In genomic region chr4:58034663-58035062, GRCm38 (mm10) we compare ENCODE assay signal across 9 mouse cellular contexts. TPM values are rescaled to one million over a fixed set of nuclear protein-coding genes. Genes with fewer than 3 reads are reported as not detected.
DNase-seq lines count a peak whose midpoint lies in the region; ATAC-seq and TF ChIP-seq lines count a peak whose summit lies in the region.
"Had no signal": no experiment of that assay in that cellular context is flagged by ENCODE, and none has a peak within 500 bp of the region (broad histone marks: within the 10 kb centered on the region; RNA-seq: fewer than 3 reads in every experiment).

No protein-coding gene starts in this region.

- H3K4me1 ChIP-seq in heart, embryonic 16.5 days (ENCODE audit: control insufficient read depth, insufficient read depth, low read length), result no peaks in the 10 kb centered on the region
- H3K4me1 ChIP-seq in CH12.LX (ENCODE audit: control insufficient read depth in 1 of 2, insufficient read depth in 2 of 2), result peaks cover 2 to 4% of the 10 kb centered on the region in 2 experiments; a peak in 2 of 4 replicates
- H3K4me1 ChIP-seq in forebrain, embryonic 16.5 days (replicated peaks; ENCODE audit: control insufficient read depth, insufficient read depth, low read length), result no peaks in the 10 kb centered on the region; the same call in 1 of the 2 replicates
- no peaks in the 10 kb centered on the region for H3K4me1 ChIP-seq in limb, embryonic 15.5 days

- peak overlapping the region; percentile 39 for H3K4me2 ChIP-seq in heart, embryonic 16.5 days (ENCODE audit: low read depth, low read length)
- peak overlapping the region; percentile 67 for H3K4me2 ChIP-seq in CH12.LX (ENCODE audit: insufficient read depth, low read depth, poor library complexity, severe bottlenecking)
- H3K4me2 ChIP-seq in forebrain, embryonic 16.5 days (ENCODE audit: low read length), result peak overlapping the region; percentile 31
- peak overlapping the region; percentile 34 for H3K4me2 ChIP-seq in limb, embryonic 15.5 days

- H3K9ac ChIP-seq in heart, embryonic 16.5 days (ENCODE audit: low read length), result no peak overlapping the region
- no peak overlapping the region for H3K9ac ChIP-seq in CH12.LX (ENCODE audit: insufficient read depth, low read depth)
- H3K9ac ChIP-seq in forebrain, embryonic 16.5 days (replicated peaks; ENCODE audit: low read depth, low read length), result no peak overlapping the region
- H3K9ac ChIP-seq in limb, embryonic 15.5 days, result no peak overlapping the region

- no peak for TF ChIP-seq CTCF in CH12.LX (conservative IDR thresholded peaks at IDR 0.05 in 1 of 2, IDR thresholded peaks at IDR 0.05 in 1 of 2; ENCODE audit: low read depth in 2 of 2, low read length in 2 of 2)

- ATAC-seq in heart, embryonic 16.5 days (replicated peaks; ENCODE audit: extremely low read depth, insufficient read depth, low FRiP score), result no peak
- no peak for ATAC-seq in forebrain, embryonic 16.5 days
- no peak for ATAC-seq in limb, embryonic 15.5 days (ENCODE audit: insufficient number of reproducible peaks, low FRiP score, low TSS enrichment, low read depth)

- H3K27ac ChIP-seq in heart, embryonic 16.5 days (ENCODE audit: low read length), result no peak overlapping the region
- no peak overlapping the region for H3K27ac ChIP-seq in CH12.LX (ENCODE audit: insufficient read depth, low read depth)
- H3K27ac ChIP-seq in forebrain, embryonic 16.5 days (ENCODE audit: low read length), result no peak overlapping the region
- no peak overlapping the region for H3K27ac ChIP-seq in limb, embryonic 15.5 days

- in situ Hi-C loops in CH12.LX (cut with MboI; ENCODE audit: low pct_ligation_motif_present, low pct_unique_long_range_greater_than_20kb, low sequenced_read_pairs), result no loop called here

- TF ChIP-seq POLR2A in CH12.LX (IDR thresholded peaks at IDR 0.05; ENCODE audit: low read depth, low read length), result no peak

- dilution Hi-C loops in CH12.LX (cut with MboI; ENCODE audit: extremely low pct_ligation_motif_present, extremely low pct_unique_long_range_greater_than_20kb, low sequenced_read_pairs), result no loop called here

- no peaks in the 10 kb centered on the region for H3K79me2 ChIP-seq in CH12.LX (replicated peaks; ENCODE audit: control insufficient read depth, extremely low read depth, insufficient read depth, poor library complexity, severe bottlenecking)

- 40% methylated on average over 13 of the region's 13 CpGs for WGBS in heart, embryonic 16.5 days
- 45% methylated on average over 13 of the region's 13 CpGs for WGBS in forebrain, embryonic 16.5 days
- 42% methylated on average over 13 of the region's 13 CpGs for WGBS in limb, embryonic 15.5 days

- no peaks in the 10 kb centered on the region for H3K9me3 ChIP-seq in heart, embryonic 16.5 days (replicated peaks; ENCODE audit: control insufficient read depth, low read length)
- H3K9me3 ChIP-seq in CH12.LX (replicated peaks; ENCODE audit: low read length), result peaks cover 5% of the 10 kb centered on the region
- H3K9me3 ChIP-seq in forebrain, embryonic 16.5 days (ENCODE audit: control insufficient read depth, low read length), result no peaks in the 10 kb centered on the region
- H3K9me3 ChIP-seq in limb, embryonic 15.5 days, result no peaks in the 10 kb centered on the region

- H3K4me3 ChIP-seq in heart, embryonic 16.5 days (ENCODE audit: low read length), result peak overlapping the region; percentile 13
- no peak overlapping the region for H3K4me3 ChIP-seq in CH12.LX (replicated peaks in 1 of 3; ENCODE audit: low read depth in 2 of 3, low read length in 2 of 3, poor library complexity in 1 of 3)
- H3K4me3 ChIP-seq in forebrain, embryonic 16.5 days (replicated peaks; ENCODE audit: low read length), result 0 out of 2 replicates have a peak overlapping the region, but pooled peaks have one; percentile 8
- peak overlapping the region; percentile 19 for H3K4me3 ChIP-seq in limb, embryonic 15.5 days

- DNase-seq in heart, adult 9 months (ENCODE audit: low spot score in 2 of 2), result no peak
- DNase-seq in CH12.LX (ENCODE audit: extremely low read depth), result no peak
- no peak for DNase-seq in adrenal gland, adult 2 months
- DNase-seq in urinary bladder, adult 2 months (ENCODE audit: low spot score), result no peak
- DNase-seq in layer of hippocampus, adult 8-10 months (ENCODE audit: low spot score in 2 of 2), result no peak

- TF ChIP-seq RAD21 in CH12.LX (IDR thresholded peaks at IDR 0.05; ENCODE audit: low read depth, low read length), result no peak

- no peaks in the 10 kb centered on the region for H3K27me3 ChIP-seq in heart, embryonic 16.5 days (ENCODE audit: control insufficient read depth, insufficient read depth, low read length)
- H3K27me3 ChIP-seq in CH12.LX (replicated peaks), result no peaks in the 10 kb centered on the region
- no peaks in the 10 kb centered on the region for H3K27me3 ChIP-seq in forebrain, embryonic 16.5 days (replicated peaks; ENCODE audit: control insufficient read depth, insufficient read depth, low read length)
- H3K27me3 ChIP-seq in limb, embryonic 15.5 days, result no peaks in the 10 kb centered on the region

- H3K36me3 ChIP-seq in heart, embryonic 16.5 days (ENCODE audit: control insufficient read depth, insufficient read depth), result no peaks in the 10 kb centered on the region
- H3K36me3 ChIP-seq in CH12.LX (replicated peaks in 1 of 2; ENCODE audit: control insufficient read depth in 1 of 2, insufficient read depth in 1 of 2, low read length in 1 of 2), result no peaks in the 10 kb centered on the region
- no peaks in the 10 kb centered on the region for H3K36me3 ChIP-seq in forebrain, embryonic 16.5 days (ENCODE audit: control insufficient read depth, insufficient read depth)
- H3K36me3 ChIP-seq in limb, embryonic 15.5 days, result no peaks in the 10 kb centered on the region

- no peak for TF ChIP-seq EP300 in CH12.LX (IDR thresholded peaks at IDR 0.05; ENCODE audit: low read length)

TF ChIP-seq in CH12.LX, 34 proteins besides CTCF, POLR2A, EP300 and RAD21:
- TF ChIP-seq PAX5 (IDR thresholded peaks at IDR 0.05; ENCODE audit: low read length) (no peak), POLR2AphosphoS2 (IDR thresholded peaks at IDR 0.05; ENCODE audit: low read depth, low read length) (no peak), TCF12 (IDR thresholded peaks at IDR 0.05; ENCODE audit: low read depth, low read length) (no peak), SIN3A (IDR thresholded peaks at IDR 0.05; ENCODE audit: low read length) (no peak), MAX (IDR thresholded peaks at IDR 0.05; ENCODE audit: low read length) (no peak), KAT2A (IDR thresholded peaks at IDR 0.05; ENCODE audit: insufficient replicate concordance, low read length) (no peak), USF2 (conservative IDR thresholded peaks at IDR 0.05; ENCODE audit: low read depth, low read length) (no peak), BHLHE40 (IDR thresholded peaks at IDR 0.05; ENCODE audit: low read depth, low read length) (no peak), ETS1 (conservative IDR thresholded peaks at IDR 0.05; ENCODE audit: low read depth, low read length) (no peak), USF1 (IDR thresholded peaks at IDR 0.05; ENCODE audit: low read depth, low read length) (no peak), NELFE (IDR thresholded peaks at IDR 0.05; ENCODE audit: low read depth, low read length) (no peak), HCFC1 (IDR thresholded peaks at IDR 0.05; ENCODE audit: low read depth, low read length) (no peak), MAZ (IDR thresholded peaks at IDR 0.05; ENCODE audit: low read depth, low read length) (no peak), IRF4 (IDR thresholded peaks at IDR 0.05; ENCODE audit: low read depth, low read length) (no peak)

RNA-seq across cellular contexts. Expression of gene Txndc8, which starts 25.7 kb away (rescaled TPM):
- not detected in 2 replicates for polyA plus RNA-seq in heart, embryonic 16.5 days (2015; fragmentation: Nextera tagmentation; extraction: Ambion mirVana)
- total RNA-seq in CH12.LX (2012; rRNA removed), result not detected in 2 replicates
- not detected in 2 replicates for total RNA-seq in CH12.LX (2014; rRNA removed)
- not detected in 2 replicates for polyA plus RNA-seq in CH12.LX (2012; ENCODE audit: insufficient read length, low read depth)
- polyA plus RNA-seq in forebrain, embryonic 16.5 days (2015; fragmentation: Nextera tagmentation; extraction: Ambion mirVana), result not detected in 2 replicates
- polyA plus RNA-seq in limb, embryonic 15.5 days (2015; fragmentation: Nextera tagmentation; extraction: Ambion mirVana), result not detected in 2 replicates
- total RNA-seq in adrenal gland, adult 2 months (2021), result not detected
- polyA plus RNA-seq in adrenal gland, adult 2 months (2012; rRNA removed), result not detected in 2 replicates
- not detected in 2 replicates for polyA plus RNA-seq in urinary bladder, adult 2 months (2012; rRNA removed)
- not detected for total RNA-seq in layer of hippocampus, adult 8-10 months (2022)
- total RNA-seq: layer of hippocampus, postnatal 10 days had no signal

Comparison
In these comparisons a context has a peak if more than half of its experiments do, and no peak if none do; other contexts are left out.
1. H3K4me3 ChIP-seq: peak in heart, embryonic 16.5 days (single experiment), forebrain, embryonic 16.5 days (single experiment) and limb, embryonic 15.5 days (single experiment); none in CH12.LX (0 of 3).
2. Peak in every context shown above with its lines, with median percentiles within 50 percentile points of each other: H3K4me2 ChIP-seq.